Mouse (Mus musculus) E14TG2a.4 (cell line): ENCODE results near the gene Cftr.

Source experiments
- H3K27me3 ChIP-seq: 2 replicates; pipeline ENCODE4 v1.6.1; 2014; ENCODE audit warnings: low read length, control low read depth; ENCODE audit not compliant: insufficient read depth
- H3K36me3 ChIP-seq: 2 replicates; pipeline ENCODE4 v1.6.1; 2014; ENCODE audit warnings: low read length, control low read depth; ENCODE audit not compliant: insufficient read depth
- H3K4me1 ChIP-seq: replicated peaks from 2 replicates; pipeline ENCODE4 v1.6.1; 2014; ENCODE audit warnings: low read depth, low read length, control low read depth
- H3K4me3 ChIP-seq: replicated peaks from 2 replicates; pipeline ENCODE4 v1.5.1; 2014; ENCODE audit warnings: mild to moderate bottlenecking, low read length
- H3K9me3 ChIP-seq: 2 replicates; pipeline ENCODE4 v1.6.1; 2014; ENCODE audit warnings: low read length, control low read depth
- CTCF ChIP-seq: conservative IDR thresholded peaks from 2 replicates; pipeline ENCODE4 v1.5.1; 2014; ENCODE audit warnings: low read length
- NANOG ChIP-seq: IDR thresholded peaks from 2 replicates; pipeline ENCODE4 v1.6.1; 2014; ENCODE audit warnings: borderline replicate concordance, low read length, mixed read lengths
- POU5F1 ChIP-seq: IDR thresholded peaks from 2 replicates; pipeline ENCODE4 v1.6.1; 2014; ENCODE audit warnings: low read length, borderline replicate concordance

Cftr gene

DNA sequence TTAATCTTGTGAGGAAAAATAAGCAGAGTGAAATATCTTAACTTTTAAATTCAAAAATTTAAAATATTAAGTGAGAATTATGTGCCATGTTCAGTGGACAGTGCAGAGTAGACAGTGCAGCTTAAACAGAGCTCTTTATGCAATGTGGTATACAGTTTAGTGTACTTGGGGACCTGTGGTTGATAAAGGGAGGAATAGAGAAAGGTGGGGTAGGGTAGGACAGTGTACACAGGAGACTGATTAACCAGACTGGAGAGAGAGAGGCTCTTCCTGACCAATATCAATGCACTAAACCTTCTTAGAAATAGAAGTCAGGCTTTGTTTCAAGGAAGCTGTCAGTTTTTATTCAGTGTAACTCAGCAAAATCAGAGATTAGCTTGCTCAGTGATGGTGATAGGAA lies 12.4 kb downstream of the Cftr start:
- Histone ChIP-seq H3K27me3 (no peaks in the 10 kb centered on the region), H3K9me3 (no peaks in the 10 kb centered on the region), H3K36me3 (no peaks in the 10 kb centered on the region), H3K4me3 (no peak overlapping the region), H3K4me1 (no peaks in the 10 kb centered on the region)
- TF ChIP-seq POU5F1 (no peak), NANOG (no peak), CTCF (no peak)

DNA sequence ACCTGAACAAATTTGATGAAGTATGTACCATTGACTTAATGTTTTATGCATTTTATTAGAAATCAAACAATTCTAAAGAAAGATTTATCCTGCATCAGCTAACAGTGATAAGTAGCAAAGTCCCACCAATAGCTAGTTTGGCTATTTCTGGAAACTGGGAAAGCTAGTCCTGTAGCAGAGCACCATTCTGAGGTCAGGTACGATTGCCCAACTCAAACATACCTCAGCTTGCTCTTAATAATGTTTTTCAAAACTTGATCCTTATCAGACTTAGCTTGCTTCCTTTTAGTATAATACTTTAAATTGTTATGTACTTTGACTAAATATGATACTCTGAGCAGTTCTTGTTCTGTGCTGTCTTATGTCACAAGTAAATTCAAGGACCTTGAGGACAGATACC lies 50.2 kb downstream of the Cftr start:
- TF ChIP-seq POU5F1 (no peak), NANOG (no peak), CTCF (no peak)
- Histone ChIP-seq H3K36me3 (no peaks in the 10 kb centered on the region), H3K9me3 (no peaks in the 10 kb centered on the region), H3K4me1 (peaks cover 16% of the 10 kb centered on the region), H3K27me3 (no peaks in the 10 kb centered on the region), H3K4me3 (no peak overlapping the region)

DNA sequence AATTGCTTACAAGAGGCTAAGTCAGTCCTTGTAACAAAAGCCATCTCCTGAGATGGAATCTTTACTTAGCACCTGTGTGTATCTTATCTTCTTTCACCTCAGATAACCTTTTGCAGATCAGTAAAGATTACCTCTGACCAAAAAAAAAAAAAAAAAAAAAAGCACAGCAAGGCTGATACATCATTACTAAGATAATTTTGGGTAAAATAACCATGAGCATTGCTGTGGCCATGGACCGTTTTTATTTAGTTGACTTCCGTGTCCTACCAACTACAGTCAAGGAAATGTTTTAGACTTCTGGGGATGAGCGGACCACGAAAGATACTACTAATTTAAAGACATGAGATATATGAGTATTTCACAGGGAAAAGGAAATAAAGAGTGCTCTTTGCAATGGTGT lies 52.7 kb downstream of the Cftr start:
- no peak for TF ChIP-seq POU5F1
- TF ChIP-seq CTCF: no peak
- no peak for TF ChIP-seq NANOG
- no peaks in the 10 kb centered on the region for H3K27me3 ChIP-seq
- H3K9me3 ChIP-seq: no peaks in the 10 kb centered on the region
- H3K4me3 ChIP-seq: no peak overlapping the region
- H3K4me1 ChIP-seq: peaks cover 23% of the 10 kb centered on the region
- no peaks in the 10 kb centered on the region for H3K36me3 ChIP-seq

DNA sequence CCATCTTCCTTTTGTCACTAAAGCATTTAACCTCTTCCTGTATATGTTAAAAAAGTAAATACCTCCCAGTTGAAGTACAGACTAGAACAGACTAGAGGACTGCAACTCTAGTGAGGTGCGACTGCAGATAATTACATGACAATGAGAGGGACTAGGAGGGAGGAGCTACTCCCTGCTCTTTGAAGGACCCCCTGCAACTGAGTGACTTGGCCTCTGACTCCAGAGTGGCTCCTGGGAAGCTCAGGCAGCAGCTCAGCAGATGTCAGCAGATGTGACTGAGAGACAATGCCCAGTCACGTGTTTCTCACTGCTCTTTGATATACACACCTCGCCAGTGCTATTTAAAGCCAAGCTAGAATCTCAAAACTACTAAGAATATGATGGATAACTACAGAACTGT lies 54.7 kb downstream of the Cftr start:
- Histone ChIP-seq H3K27me3 (no peaks in the 10 kb centered on the region), H3K36me3 (no peaks in the 10 kb centered on the region), H3K4me1 (peaks cover 23% of the 10 kb centered on the region), H3K9me3 (no peaks in the 10 kb centered on the region), H3K4me3 (no peak overlapping the region)
- TF ChIP-seq NANOG: peak; percentile 10; the same call in 1 of the 2 replicates
- TF ChIP-seq POU5F1: peak; percentile 45; the same call in 1 of the 2 replicates
- TF ChIP-seq CTCF: no peak

DNA sequence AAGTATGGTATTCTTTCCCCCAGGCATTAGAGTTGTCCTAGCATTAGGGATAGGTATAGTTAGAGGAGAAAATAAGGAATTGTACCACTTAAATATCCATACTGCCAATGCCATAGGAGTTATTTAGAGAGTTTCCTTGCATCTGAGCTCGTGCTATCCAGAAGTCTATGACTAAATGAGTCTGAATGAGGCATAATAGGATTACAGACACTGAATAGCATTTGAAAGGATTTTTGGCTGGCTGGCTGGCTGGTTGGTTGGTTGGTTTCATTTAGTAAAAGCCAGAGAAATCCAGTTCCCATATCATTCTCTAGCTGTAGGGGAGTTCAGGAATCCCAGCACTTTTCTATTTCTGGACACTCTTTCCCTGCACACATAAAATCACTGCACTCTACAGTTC lies 76.0 kb downstream of the Cftr start:
- no peak for TF ChIP-seq POU5F1
- no peak for TF ChIP-seq CTCF
- TF ChIP-seq NANOG: no peak
- no peaks in the 10 kb centered on the region for H3K27me3 ChIP-seq
- no peaks in the 10 kb centered on the region for H3K36me3 ChIP-seq
- no peaks in the 10 kb centered on the region for H3K4me1 ChIP-seq
- no peaks in the 10 kb centered on the region for H3K9me3 ChIP-seq
- H3K4me3 ChIP-seq: no peak overlapping the region

DNA sequence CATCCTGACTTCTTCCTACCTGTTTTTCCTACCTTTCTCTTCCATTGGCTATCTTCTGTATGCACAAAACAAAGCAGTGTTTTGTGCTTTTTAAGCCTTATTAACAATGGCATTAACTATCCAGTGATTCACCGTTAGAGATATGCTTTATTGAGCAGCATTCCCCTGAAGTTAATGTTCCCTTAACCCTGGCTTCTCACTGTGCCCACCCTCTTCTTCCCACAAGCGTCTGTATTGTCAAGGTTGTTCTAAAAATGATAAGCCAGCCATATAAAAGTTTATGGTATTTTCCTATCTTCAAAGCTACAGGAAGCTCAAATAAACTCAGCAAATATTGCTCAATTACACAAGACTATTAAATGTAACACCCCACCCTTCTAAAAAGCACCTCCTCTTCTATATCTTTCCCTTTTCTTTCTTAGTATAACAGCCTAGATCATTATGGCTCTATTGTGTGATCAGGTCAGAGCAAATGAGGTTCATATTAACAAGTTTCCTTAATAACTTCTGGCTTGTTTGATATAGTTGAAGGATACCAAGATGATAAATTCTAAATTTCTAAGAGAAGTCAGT lies 77.5 kb downstream of the Cftr start:
- H3K4me3 ChIP-seq: no peak overlapping the region
- H3K27me3 ChIP-seq: no peaks in the 10 kb centered on the region
- no peaks in the 10 kb centered on the region for H3K4me1 ChIP-seq
- H3K9me3 ChIP-seq: no peaks in the 10 kb centered on the region
- TF ChIP-seq CTCF (no peak), POU5F1 (no peak), NANOG (no peak)
- H3K36me3 ChIP-seq: no peaks in the 10 kb centered on the region

DNA sequence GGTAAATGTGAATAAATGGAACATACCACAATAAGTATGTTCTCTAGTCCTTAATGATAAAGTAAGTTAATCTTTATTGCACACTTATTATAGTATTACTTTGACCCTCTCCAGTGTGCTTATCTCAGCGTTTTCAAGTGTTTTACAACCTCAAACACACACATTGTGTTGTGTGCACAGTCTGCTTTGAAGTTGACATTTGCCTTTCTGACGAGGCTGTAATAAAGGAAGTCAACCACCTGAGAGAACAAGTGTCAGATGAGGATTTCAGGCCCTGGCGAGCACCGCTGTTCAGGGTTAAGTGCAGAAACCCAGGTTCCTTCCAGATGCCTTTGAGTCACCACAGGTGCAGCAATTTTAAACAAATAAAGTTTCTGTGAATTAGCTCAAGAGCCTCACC lies 78.0 kb downstream of the Cftr start:
- TF ChIP-seq CTCF (no peak), NANOG (no peak), POU5F1 (no peak)
- H3K27me3 ChIP-seq: no peaks in the 10 kb centered on the region
- H3K9me3 ChIP-seq: no peaks in the 10 kb centered on the region
- no peaks in the 10 kb centered on the region for H3K36me3 ChIP-seq
- H3K4me1 ChIP-seq: no peaks in the 10 kb centered on the region
- H3K4me3 ChIP-seq: no peak overlapping the region

DNA sequence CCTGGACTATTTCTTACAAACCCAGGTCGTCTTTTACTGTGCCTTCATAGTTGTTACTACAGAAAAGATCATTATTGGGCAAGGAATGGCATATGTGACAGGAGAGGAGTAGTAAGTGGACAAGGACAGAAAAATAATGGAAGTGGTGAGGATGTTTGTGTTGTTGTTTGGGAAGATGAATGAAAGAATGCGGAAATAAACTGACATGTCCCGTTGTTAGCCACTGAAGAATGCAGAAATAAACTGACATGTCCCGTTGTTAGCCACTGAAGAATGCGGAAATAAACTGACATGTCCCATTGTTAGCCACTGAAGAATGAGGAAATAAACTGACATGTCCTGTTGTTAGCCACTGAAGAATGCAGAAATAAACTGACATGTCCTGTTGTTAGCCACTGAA lies 84.1 kb downstream of the Cftr start:
- H3K27me3 ChIP-seq: no peaks in the 10 kb centered on the region
- H3K4me3 ChIP-seq: no peak overlapping the region
- H3K36me3 ChIP-seq: no peaks in the 10 kb centered on the region
- no peaks in the 10 kb centered on the region for H3K4me1 ChIP-seq
- no peaks in the 10 kb centered on the region for H3K9me3 ChIP-seq
- no peak for TF ChIP-seq NANOG
- TF ChIP-seq POU5F1: no peak
- TF ChIP-seq CTCF: no peak

DNA sequence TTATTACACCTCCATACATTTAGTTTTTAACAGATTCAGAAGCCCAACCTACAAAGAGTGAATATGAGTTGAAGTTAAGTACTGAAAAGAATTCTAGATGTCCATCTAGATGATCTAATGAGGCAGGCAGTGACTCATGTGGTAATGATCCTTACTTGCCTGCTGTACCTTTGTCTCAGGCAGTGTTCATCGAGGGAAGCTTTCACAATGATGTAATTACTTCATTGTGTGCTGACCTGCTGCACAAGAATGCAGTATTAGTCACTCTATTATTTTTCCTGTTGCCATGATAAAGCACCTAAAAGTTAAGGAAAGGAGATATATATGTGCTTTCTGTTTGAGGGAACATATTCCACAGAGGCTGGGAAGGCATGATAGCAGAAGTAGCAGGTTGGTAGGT lies 100.5 kb downstream of the Cftr start:
- Histone ChIP-seq H3K4me3 (no peak overlapping the region), H3K4me1 (no peaks in the 10 kb centered on the region), H3K9me3 (no peaks in the 10 kb centered on the region), H3K27me3 (no peaks in the 10 kb centered on the region), H3K36me3 (no peaks in the 10 kb centered on the region)
- TF ChIP-seq NANOG (no peak), POU5F1 (no peak), CTCF (no peak)
